Mouse (Mus musculus) embryonic facial prominence, embryonic 10.5 days (tissue): ENCODE measurements at regions not wholly inside any gene's neighbourhood (a gene's known extent, or its start where the extent isn't known, plus 50 kb on each side); places are given as distances from the start of the nearest gene placed in this dataset.
"Not testable (repeated sequence)": the region's sequence is repeated elsewhere in the genome, so short reads cannot be mapped to it uniquely, and the experiment has no call there.

Experiments used
- DNase-seq: peaks from one replicate; pipeline ENCODE4 v3.0.0-alpha.2; 2017; ENCODE audit warnings: low spot score
- H3K27ac ChIP-seq: fragments of 300-500 bp; sonication (generic); replicated peaks from 2 replicates; pipeline ENCODE4 v1.5.1; 2016; ENCODE audit warnings: mild to moderate bottlenecking
- H3K27me3 ChIP-seq: fragments of 300-500 bp; sonication (generic); replicated peaks from 2 replicates; pipeline ENCODE4 v1.6.1; 2016; ENCODE audit warnings: low read depth, mild to moderate bottlenecking; ENCODE audit not compliant: poor library complexity, severe bottlenecking
- H3K36me3 ChIP-seq: fragments of 300-500 bp; sonication (generic); replicated peaks from 2 replicates; pipeline ENCODE4 v1.6.1; 2016; ENCODE audit warnings: mild to moderate bottlenecking, moderate library complexity
- H3K4me1 ChIP-seq: fragments of 300-500 bp; sonication (generic); 2 replicates; pipeline ENCODE4 v1.6.1; 2016
- H3K4me3 ChIP-seq: fragments of 300-500 bp; sonication (generic); 2 replicates; pipeline ENCODE4 v1.5.1; 2016; ENCODE audit warnings: mild to moderate bottlenecking, moderate library complexity
- H3K9me3 ChIP-seq: fragments of 300-500 bp; sonication (generic); 2 replicates; pipeline ENCODE4 v1.6.1; 2016; ENCODE audit warnings: mild to moderate bottlenecking
- WGBS: fragments of 180-500 bp; shearing (Covaris S2); methylation state at CpG from one replicate; pipeline ENCODE4 v1.1.7; 2016; 5-methylcytosine and 5-hydroxymethylcytosine counted together

- H3K27ac ChIP-seq = no peak overlapping the region
- no peaks in the 10 kb centered on the region for H3K27me3 ChIP-seq
- H3K4me3 ChIP-seq = no peak overlapping the region
- peaks cover 10% of the 10 kb centered on the region for H3K4me1 ChIP-seq
- no peaks in the 10 kb centered on the region for H3K36me3 ChIP-seq
- WGBS = 50% methylated on average over 6 of the region's 6 CpGs
- no peaks in the 10 kb centered on the region for H3K9me3 ChIP-seq
- peak; percentile 20 for DNase-seq
Observed at GRCm38 (mm10) chr3:82249968-82250795, 104.6 kb upstream of the Gucy1a1 start.

GRCm38 (mm10) chr3:82236377-82237057 lies 90.9 kb upstream of the Gucy1a1 start:
- Histone ChIP-seq H3K27me3 (no peaks in the 10 kb centered on the region), H3K4me3 (no peak overlapping the region), H3K9me3 (no peaks in the 10 kb centered on the region), H3K4me1 (no peaks in the 10 kb centered on the region), H3K36me3 (no peaks in the 10 kb centered on the region), H3K27ac (no peak overlapping the region)
- no peak for DNase-seq
- WGBS = 77% methylated on average over 2 of the region's 2 CpGs

- Histone ChIP-seq H3K4me1 (no peaks in the 10 kb centered on the region), H3K27me3 (no peaks in the 10 kb centered on the region), H3K27ac (no peak overlapping the region), H3K36me3 (no peaks in the 10 kb centered on the region), H3K4me3 (no peak overlapping the region), H3K9me3 (no peaks in the 10 kb centered on the region)
- no peak for DNase-seq
Observed at GRCm38 (mm10) chr3:82234306-82234705, 88.7 kb upstream of the Gucy1a1 start.

GRCm38 (mm10) chr3:82223379-82223778 lies 77.8 kb upstream of the Gucy1a1 start:
- H3K27me3 ChIP-seq = no peaks in the 10 kb centered on the region
- H3K27ac ChIP-seq = no peak overlapping the region
- H3K4me3 ChIP-seq = no peak overlapping the region
- no peak for DNase-seq
- H3K4me1 ChIP-seq = no peaks in the 10 kb centered on the region
- H3K9me3 ChIP-seq = no peaks in the 10 kb centered on the region
- H3K36me3 ChIP-seq = no peaks in the 10 kb centered on the region
- WGBS = 92% methylated on average over 1 of the region's 1 CpGs

- 80% methylated on average over 1 of the region's 1 CpGs for WGBS
- H3K4me1 ChIP-seq = no peaks in the 10 kb centered on the region
Observed at GRCm38 (mm10) chr3:82221924-82222323, 76.3 kb upstream of the Gucy1a1 start.

GRCm38 (mm10) chr3:82219192-82219885 lies 73.8 kb upstream of the Gucy1a1 start:
- 74% methylated on average over 1 of the region's 1 CpGs for WGBS
- H3K9me3 ChIP-seq, H3K27me3 ChIP-seq, DNase-seq, H3K4me3 ChIP-seq, H3K4me1 ChIP-seq, H3K36me3 ChIP-seq, H3K27ac ChIP-seq: not testable (repeated sequence)

More at GRCm38 (mm10) chr3:82221924-82222323, 76.3 kb upstream of the Gucy1a1 start:
- DNase-seq = no peak
- H3K27ac ChIP-seq = no peak overlapping the region
- H3K27me3 ChIP-seq = no peaks in the 10 kb centered on the region
- no peak overlapping the region for H3K4me3 ChIP-seq
- no peaks in the 10 kb centered on the region for H3K9me3 ChIP-seq
- H3K36me3 ChIP-seq = no peaks in the 10 kb centered on the region

- Histone ChIP-seq H3K27me3 (no peaks in the 10 kb centered on the region), H3K4me3 (no peak overlapping the region)
- DNase-seq = no peak
Observed at GRCm38 (mm10) chr3:82214566-82215465, 69.2 kb upstream of the Gucy1a1 start.

GRCm38 (mm10) chr3:82207321-82207720 lies 61.7 kb upstream of the Gucy1a1 start:
- Histone ChIP-seq H3K9me3 (no peaks in the 10 kb centered on the region), H3K27ac (no peak overlapping the region), H3K36me3 (no peaks in the 10 kb centered on the region), H3K27me3 (no peaks in the 10 kb centered on the region), H3K4me1 (no peaks in the 10 kb centered on the region), H3K4me3 (no peak overlapping the region)
- 82% methylated on average over 5 of the region's 5 CpGs for WGBS
- DNase-seq = no peak

More at GRCm38 (mm10) chr3:82214566-82215465, 69.2 kb upstream of the Gucy1a1 start:
- no peak overlapping the region for H3K27ac ChIP-seq
- no peaks in the 10 kb centered on the region for H3K4me1 ChIP-seq
- WGBS = 87% methylated on average over 6 of the region's 6 CpGs
- H3K36me3 ChIP-seq = no peaks in the 10 kb centered on the region
- H3K9me3 ChIP-seq = no peaks in the 10 kb centered on the region
